24 mouse cellular contexts compared by ENCODE assay signal in the genomic region with DNA sequence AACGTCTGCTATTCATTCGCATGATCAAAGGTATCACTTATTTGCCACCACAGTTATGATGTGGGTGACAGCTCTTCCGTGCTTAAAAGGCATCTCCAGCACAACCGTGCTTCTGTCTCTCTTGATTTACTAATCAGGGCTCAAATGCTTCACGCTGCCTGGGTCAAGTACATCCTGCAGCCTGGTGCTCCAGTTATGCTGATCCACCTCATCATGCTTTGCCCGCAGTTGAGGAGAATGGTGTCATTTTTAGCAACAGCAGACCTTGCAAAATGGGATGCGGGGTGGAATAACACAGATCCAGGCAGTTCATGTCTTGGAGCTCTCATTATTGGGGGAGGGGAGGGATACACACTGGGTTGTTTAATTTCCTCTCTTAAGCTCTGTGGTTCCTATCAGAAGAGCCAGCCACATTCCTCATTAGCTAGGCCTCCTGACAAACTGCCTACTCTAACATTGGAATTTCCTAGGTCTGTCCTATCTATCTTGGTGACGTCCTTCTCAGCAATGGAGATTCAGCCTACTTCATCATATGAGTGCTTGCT.
DNase-seq lines count a peak whose midpoint lies in the region; ATAC-seq and TF ChIP-seq lines count a peak whose summit lies in the region.
"Had no signal": no experiment of that assay in that cellular context is flagged by ENCODE, and none has a peak within 500 bp of the region (broad histone marks: within the 10 kb centered on the region; RNA-seq: fewer than 3 reads in every experiment).

No protein-coding gene starts in this region.

- no peak for TF ChIP-seq POLR2A in cerebellum, adult 2 months (IDR thresholded peaks at IDR 0.05; ENCODE audit: borderline replicate concordance, insufficient read depth, low read length)

- H3K4me3 ChIP-seq in cerebellum, adult 2 months (replicated peaks; ENCODE audit: insufficient read depth, low read depth, low read length): no peak overlapping the region
- H3K4me3 ChIP-seq in midbrain, embryonic 16.5 days (ENCODE audit: low read depth, low read length): no peak overlapping the region
- H3K4me3 ChIP-seq: embryonic facial prominence, embryonic 13.5 days; forebrain, embryonic 13.5 days; heart, embryonic 12.5 days; limb, embryonic 15.5 days; midbrain, embryonic 12.5 days; neural tube, embryonic 12.5 days had no signal

- no peak overlapping the region for H3K9ac ChIP-seq in midbrain, embryonic 16.5 days (ENCODE audit: low read depth, low read length)
- H3K9ac ChIP-seq: embryonic facial prominence, embryonic 13.5 days; forebrain, embryonic 13.5 days; heart, embryonic 12.5 days; limb, embryonic 15.5 days; liver, embryonic 14.5 days; lung, embryonic 14.5 days; midbrain, embryonic 12.5 days; neural tube, embryonic 12.5 days had no signal

- no peaks in the 10 kb centered on the region for H3K36me3 ChIP-seq in midbrain, embryonic 16.5 days (ENCODE audit: control insufficient read depth, insufficient read depth, low read length)
- H3K36me3 ChIP-seq: embryonic facial prominence, embryonic 13.5 days; G1E; heart, embryonic 12.5 days; limb, embryonic 15.5 days; midbrain, embryonic 12.5 days; neural tube, embryonic 12.5 days had no signal

- H3K27ac ChIP-seq in cerebellum, adult 2 months (ENCODE audit: insufficient read depth, low read length): no peak overlapping the region
- no peak overlapping the region for H3K27ac ChIP-seq in midbrain, embryonic 16.5 days (ENCODE audit: low read length)
- H3K27ac ChIP-seq: embryonic facial prominence, embryonic 13.5 days; forebrain, embryonic 13.5 days; limb, embryonic 15.5 days; liver, embryonic 14.5 days; midbrain, embryonic 12.5 days; neural tube, embryonic 12.5 days had no signal

- peaks cover 9% of the 10 kb centered on the region; the same call in 1 of the 2 replicates for H3K4me1 ChIP-seq in cerebellum, adult 2 months (ENCODE audit: control insufficient read depth, insufficient read depth, low read length)
- peaks cover 3% of the 10 kb centered on the region; the same call in 1 of the 2 replicates for H3K4me1 ChIP-seq in midbrain, embryonic 16.5 days (ENCODE audit: control insufficient read depth, insufficient read depth, low read length)
- H3K4me1 ChIP-seq: forebrain, embryonic 13.5 days; midbrain, embryonic 12.5 days; neural tube, embryonic 12.5 days had no signal

- no peaks in the 10 kb centered on the region for H3K9me3 ChIP-seq in midbrain, embryonic 16.5 days (replicated peaks; ENCODE audit: control insufficient read depth, low read length, poor library complexity, severe bottlenecking)
- H3K9me3 ChIP-seq: embryonic facial prominence, embryonic 13.5 days; forebrain, embryonic 13.5 days; limb, embryonic 15.5 days; midbrain, embryonic 12.5 days; neural tube, embryonic 12.5 days had no signal

- TF ChIP-seq CTCF in cerebellum, adult 2 months (IDR thresholded peaks at IDR 0.05; ENCODE audit: borderline replicate concordance, insufficient read depth, low read depth, low read length): no peak

- H3K4me2 ChIP-seq in midbrain, embryonic 16.5 days (ENCODE audit: low read length): no peak overlapping the region
- H3K4me2 ChIP-seq: embryonic facial prominence, embryonic 13.5 days; forebrain, embryonic 13.5 days; heart, embryonic 12.5 days; limb, embryonic 15.5 days; lung, embryonic 14.5 days; midbrain, embryonic 12.5 days; neural tube, embryonic 12.5 days had no signal

- ATAC-seq in midbrain, embryonic 16.5 days: no peak
- ATAC-seq: forebrain, embryonic 13.5 days had no signal

- H3K27me3 ChIP-seq in cerebellum, adult 2 months (ENCODE audit: control insufficient read depth, insufficient read depth, low read length): no peaks in the 10 kb centered on the region
- H3K27me3 ChIP-seq in midbrain, embryonic 16.5 days (ENCODE audit: control insufficient read depth, insufficient read depth, low read depth, low read length): no peaks in the 10 kb centered on the region
- H3K27me3 ChIP-seq: CH12.LX; embryonic facial prominence, embryonic 13.5 days; forebrain, embryonic 13.5 days; heart, embryonic 12.5 days; limb, embryonic 15.5 days; midbrain, embryonic 12.5 days; neural tube, embryonic 12.5 days had no signal

- WGBS in cerebellum, adult 2 months: 54% methylated on average over 8 of the region's 8 CpGs
- WGBS in midbrain, embryonic 16.5 days: 67% methylated on average over 8 of the region's 8 CpGs

- peak; percentile 30 for DNase-seq in heart, adult 11 months
- DNase-seq in heart, adult 18-20 months: no peak
- peak; percentile 23 to 33 for DNase-seq in cerebellum, adult 2 months
- DNase-seq in cerebellum, postnatal 25 days: peak; percentile 25 to 32
- no peak for DNase-seq in kidney, adult 11 months
- no peak for DNase-seq in left cerebral cortex, adult 18-20 months (ENCODE audit: low spot score in 2 of 2)
- DNase-seq: adrenal gland, adult 2 months; B cell, adult 2 months; embryo, embryonic 11 days; heart, postnatal 14 days; kidney, adult 18-20 months; kidney, postnatal 4 days; left cerebral cortex, postnatal 4 days; lung, embryonic 14.5 days had no signal

Comparison
In these comparisons a context has a peak if more than half of its experiments do, and no peak if none do; other contexts are left out.
1. DNase-seq: peak in heart, adult 11 months (single experiment), cerebellum, adult 2 months (2 of 2) and cerebellum, postnatal 25 days (2 of 2); none in heart, adult 18-20 months (0 of 2), kidney, adult 11 months (single experiment) and left cerebral cortex, adult 18-20 months (0 of 2).